Mouse (Mus musculus) megakaryocyte, embryonic 14.5 days (primary cell): ENCODE data around the gene Tent5c. TPM values are rescaled to one million over a fixed set of nuclear protein-coding genes. Genes with fewer than 3 reads are reported as not detected.
A peak's percentile ranks its signal among the peaks of the same experiment; 100 is the strongest.

Experiments
- H3K27me3 ChIP-seq: replicated peaks from 2 replicates; pipeline ENCODE3; 2012; ENCODE audit warnings: inconsistent platforms
- H3K36me3 ChIP-seq: replicated peaks from 2 replicates; pipeline ENCODE3; 2012; ENCODE audit warnings: low read length, inconsistent platforms, mixed read lengths
- H3K4me1 ChIP-seq: 2 replicates; pipeline ENCODE4 v1.6.1; 2012; ENCODE audit warnings: inconsistent platforms
- H3K4me3 ChIP-seq: replicated peaks from 2 replicates; pipeline ENCODE3; 2012; ENCODE audit warnings: moderate library complexity, mild to moderate bottlenecking, inconsistent platforms
- H3K9me3 ChIP-seq: 2 replicates; pipeline ENCODE4 v1.6.1; 2012; ENCODE audit warnings: inconsistent platforms
- FLI1 ChIP-seq: IDR thresholded peaks from 2 replicates; pipeline ENCODE4 v1.6.1; 2012; ENCODE audit warnings: low read length, inconsistent platforms, mixed read lengths
- GATA1 ChIP-seq: IDR thresholded peaks from 3 replicates; pipeline ENCODE4 v1.6.1; 2012; ENCODE audit warnings: mixed read lengths, low read length, inconsistent platforms, borderline replicate concordance
- polyA plus RNA-seq: library from polyadenylated mRNA; stranded (reverse); fragments of >175 nt; gene quantifications from 2 replicates; pipeline ENCODE4 v1.2.3, GENCODE M21; 2012; ENCODE audit warnings: low replicate concordance; ENCODE audit not compliant: insufficient read depth

Tent5c gene
- polyA plus RNA-seq, 1 experiment = 7.1 TPM

GRCm38 (mm10) chr3:100515754-100516141, 26.6 kb upstream of the Tent5c start:
- no peaks in the 10 kb centered on the region; the same call in 1 of the 2 replicates for H3K9me3 ChIP-seq
- TF ChIP-seq FLI1 = no peak
- peaks cover 68% of the 10 kb centered on the region for H3K27me3 ChIP-seq
- H3K4me3 ChIP-seq = no peak overlapping the region
- peaks cover 18% of the 10 kb centered on the region for H3K4me1 ChIP-seq
- H3K36me3 ChIP-seq = no peaks in the 10 kb centered on the region

- H3K4me1 ChIP-seq = peaks cover 18% of the 10 kb centered on the region
- TF ChIP-seq FLI1 (no peak), GATA1 (no peak)
- peaks cover 68% of the 10 kb centered on the region for H3K27me3 ChIP-seq
- H3K4me3 ChIP-seq = no peak overlapping the region
- no peaks in the 10 kb centered on the region for H3K36me3 ChIP-seq
- no peaks in the 10 kb centered on the region; the same call in 1 of the 2 replicates for H3K9me3 ChIP-seq
These were observed 26.1 kb upstream of the Tent5c start for GRCm38 (mm10) chr3:100515093-100515753.

- no peaks in the 10 kb centered on the region for H3K36me3 ChIP-seq
- H3K9me3 ChIP-seq = peaks cover 17% of the 10 kb centered on the region
- H3K27me3 ChIP-seq = peaks cover 27% of the 10 kb centered on the region
- H3K4me3 ChIP-seq = no peak overlapping the region
- no peak for TF ChIP-seq FLI1
- TF ChIP-seq GATA1 = no peak
- peaks cover 10% of the 10 kb centered on the region for H3K4me1 ChIP-seq
These were observed 18.1 kb upstream of the Tent5c start for GRCm38 (mm10) chr3:100507174-100507573.

GRCm38 (mm10) chr3:100506715-100507114, 17.6 kb upstream of the Tent5c start:
- peaks cover 17% of the 10 kb centered on the region for H3K9me3 ChIP-seq
- TF ChIP-seq GATA1 = no peak
- no peak for TF ChIP-seq FLI1
- peaks cover 24% of the 10 kb centered on the region for H3K27me3 ChIP-seq
- peaks cover 10% of the 10 kb centered on the region for H3K4me1 ChIP-seq
- H3K4me3 ChIP-seq = no peak overlapping the region
- no peaks in the 10 kb centered on the region for H3K36me3 ChIP-seq

GRCm38 (mm10) chr3:100503882-100504281, 14.8 kb upstream of the Tent5c start:
- H3K36me3 ChIP-seq = peaks cover 3% of the 10 kb centered on the region
- no peak overlapping the region for H3K4me3 ChIP-seq
- TF ChIP-seq GATA1 = no peak
- TF ChIP-seq FLI1 = no peak
- peaks cover 13% of the 10 kb centered on the region for H3K27me3 ChIP-seq
- peaks cover 28% of the 10 kb centered on the region for H3K9me3 ChIP-seq
- H3K4me1 ChIP-seq = peaks cover 10% of the 10 kb centered on the region

GRCm38 (mm10) chr3:100502516-100502915, 13.4 kb upstream of the Tent5c start:
- TF ChIP-seq FLI1 (no peak), GATA1 (no peak)
- peaks cover 3% of the 10 kb centered on the region for H3K36me3 ChIP-seq
- no peak overlapping the region for H3K4me3 ChIP-seq
- H3K9me3 ChIP-seq = peaks cover 27% of the 10 kb centered on the region
- H3K27me3 ChIP-seq = peaks cover 16% of the 10 kb centered on the region
- H3K4me1 ChIP-seq = peaks cover 13% of the 10 kb centered on the region

- Histone ChIP-seq H3K4me3 (no peak overlapping the region), H3K27me3 (peaks cover 16% of the 10 kb centered on the region), H3K36me3 (peaks cover 3% of the 10 kb centered on the region), H3K4me1 (peaks cover 13% of the 10 kb centered on the region; the same call in 1 of the 2 replicates), H3K9me3 (peaks cover 28% of the 10 kb centered on the region)
- TF ChIP-seq GATA1 (no peak), FLI1 (no peak)
These were observed 12.8 kb upstream of the Tent5c start for GRCm38 (mm10) chr3:100501899-100502298.

- peaks cover 29% of the 10 kb centered on the region for H3K4me1 ChIP-seq
- H3K36me3 ChIP-seq = peaks cover 13% of the 10 kb centered on the region
- TF ChIP-seq FLI1 = no peak
- no peak overlapping the region for H3K4me3 ChIP-seq
- peaks cover 12% of the 10 kb centered on the region for H3K27me3 ChIP-seq
- peaks cover 27% of the 10 kb centered on the region for H3K9me3 ChIP-seq
These were observed 7.0 kb upstream of the Tent5c start for GRCm38 (mm10) chr3:100496081-100496480.

GRCm38 (mm10) chr3:100495456-100495855, 6.3 kb upstream of the Tent5c start:
- peaks cover 13% of the 10 kb centered on the region for H3K36me3 ChIP-seq
- TF ChIP-seq GATA1 = no peak
- no peak for TF ChIP-seq FLI1
- H3K4me3 ChIP-seq = no peak overlapping the region
- H3K27me3 ChIP-seq = peaks cover 13% of the 10 kb centered on the region
- peaks cover 24% of the 10 kb centered on the region for H3K9me3 ChIP-seq
- peaks cover 30% of the 10 kb centered on the region for H3K4me1 ChIP-seq

GRCm38 (mm10) chr3:100494912-100495311, 5.8 kb upstream of the Tent5c start:
- TF ChIP-seq GATA1 (no peak), FLI1 (no peak)
- Histone ChIP-seq H3K36me3 (peaks cover 12% of the 10 kb centered on the region), H3K9me3 (peaks cover 20% of the 10 kb centered on the region), H3K4me3 (no peak overlapping the region), H3K4me1 (peaks cover 35% of the 10 kb centered on the region), H3K27me3 (peaks cover 13% of the 10 kb centered on the region)

- H3K27me3 ChIP-seq = peaks cover 42% of the 10 kb centered on the region
- no peak for TF ChIP-seq GATA1
- TF ChIP-seq FLI1 = no peak
- H3K4me3 ChIP-seq = peak overlapping the region; percentile 99
- H3K4me1 ChIP-seq = peaks cover 56% of the 10 kb centered on the region
- H3K36me3 ChIP-seq = peaks cover 14% of the 10 kb centered on the region
- no peaks in the 10 kb centered on the region for H3K9me3 ChIP-seq
These were observed 831 bp upstream of the Tent5c start for GRCm38 (mm10) chr3:100490010-100490300.
